Mouse (Mus musculus): ENCODE data around the gene Ehd1. TPM values are rescaled to one million over a fixed set of nuclear protein-coding genes. Genes with fewer than 3 reads are reported as not detected.

Ehd1 gene
- polyA plus RNA-seq (2017; shearing (Covaris generic)) = 10 to 100 TPM; 10.8 to 36.2 (median 11.4) TPM

- ATAC-seq = peak; percentile 86
These were observed at the start of gene Ehd1 for GRCm38 (mm10) chr19:6276426-6277421. Gene Ehd1, plus strand, starts transcription at chr19:6276725.

- ATAC-seq = no peak
These were observed 49.8 kb upstream of the Ehd1 start for GRCm38 (mm10) chr19:6226763-6227162.

- no peak for ATAC-seq
These were observed 48.7 kb upstream of the Ehd1 start for GRCm38 (mm10) chr19:6227864-6228263.

- no peak for ATAC-seq
These were observed 46.1 kb upstream of the Ehd1 start for GRCm38 (mm10) chr19:6230411-6230810.

GRCm38 (mm10) chr19:6231036-6231435 is 45.5 kb upstream of the Ehd1 start:
- no peak for ATAC-seq

GRCm38 (mm10) chr19:6233647-6234046 is 42.9 kb upstream of the Ehd1 start:
- no peak for ATAC-seq

- ATAC-seq = no peak
These were observed 42.0 kb upstream of the Ehd1 start for GRCm38 (mm10) chr19:6234337-6235083.

GRCm38 (mm10) chr19:6235084-6236052 is 41.2 kb upstream of the Ehd1 start, which contains the start of gene Ppp2r5b:
Gene Ppp2r5b, minus strand, starts transcription at chr19:6235872.
- peak; percentile 90 for ATAC-seq

GRCm38 (mm10) chr19:6236053-6236441 is 40.5 kb upstream of the Ehd1 start:
- peak; percentile 85 for ATAC-seq

GRCm38 (mm10) chr19:6236842-6237241 is 39.7 kb upstream of the Ehd1 start:
- ATAC-seq = no peak

- no peak for ATAC-seq
These were observed 37.8 kb upstream of the Ehd1 start for GRCm38 (mm10) chr19:6238740-6239139.

GRCm38 (mm10) chr19:6240136-6240535 is 36.4 kb upstream of the Ehd1 start:
- ATAC-seq = no peak

- ATAC-seq = no peak
These were observed 35.8 kb upstream of the Ehd1 start for GRCm38 (mm10) chr19:6240725-6241124.

GRCm38 (mm10) chr19:6241274-6242107 is 35.0 kb upstream of the Ehd1 start, which contains the start of gene Atg2a:
Gene Atg2a, plus strand, starts transcription at chr19:6241668.
- ATAC-seq = peak; percentile 90

GRCm38 (mm10) chr19:6242281-6242680 is 34.2 kb upstream of the Ehd1 start:
- ATAC-seq = peak; percentile 74

GRCm38 (mm10) chr19:6243226-6243625 is 33.3 kb upstream of the Ehd1 start:
- no peak for ATAC-seq

- ATAC-seq = no peak
These were observed 30.7 kb upstream of the Ehd1 start for GRCm38 (mm10) chr19:6245806-6246205.

GRCm38 (mm10) chr19:6247526-6248300 is 28.8 kb upstream of the Ehd1 start:
- ATAC-seq = no peak

- ATAC-seq = no peak
These were observed 23.5 kb upstream of the Ehd1 start for GRCm38 (mm10) chr19:6253021-6253420.

GRCm38 (mm10) chr19:6260428-6260827 is 16.1 kb upstream of the Ehd1 start:
- no peak for ATAC-seq

Data from inflammation-experienced regulatory T-cells, adult 6 months (primary cell).